Mouse (Mus musculus) MEL (cell line): ENCODE results near the gene Tsc22d1. TPM values are rescaled to one million over a fixed set of nuclear protein-coding genes. Genes with fewer than 3 reads are reported as not detected.

Experiments
- DNase-seq: peaks from one replicate; pipeline ENCODE4 v3.0.0; 2011; ENCODE audit warnings: low read depth, low spot score
- H3K27ac ChIP-seq: 2 replicates; pipeline ENCODE4 v1.5.1; 2012; ENCODE audit warnings: low read depth, mild to moderate bottlenecking, control low read depth, low read length, moderate library complexity; ENCODE audit not compliant: control insufficient read depth
- H3K27me3 ChIP-seq, 2 experiments: fragments of 150-350 bp in 1 of 2; sonication (generic) in 1 of 2; 2 replicates each; pipeline ENCODE4 v1.6.1; 2012; ENCODE audit warnings: low read length in 2 of 2, mild to moderate bottlenecking in 2 of 2, improper control_type of control experiment in 1 of 2, moderate library complexity in 1 of 2; ENCODE audit not compliant: insufficient read depth in 2 of 2, control insufficient read depth in 1 of 2
- H3K36me3 ChIP-seq, 2 experiments: 2 replicates each; pipeline ENCODE4 v1.6.1; 2012 to 2014; ENCODE audit warnings: low read length in 2 of 2, improper control_type of control experiment in 1 of 2, inconsistent platforms in 1 of 2, mild to moderate bottlenecking in 1 of 2; ENCODE audit not compliant: insufficient read depth in 2 of 2, control insufficient read depth in 1 of 2
- H3K4me1 ChIP-seq, 2 experiments: fragments of 150-350 bp in 1 of 2; sonication (generic) in 1 of 2; 2 replicates each; pipeline ENCODE4 v1.6.1; 2012; ENCODE audit warnings: low read length in 2 of 2, improper control_type of control experiment in 1 of 2, mild to moderate bottlenecking in 1 of 2; ENCODE audit not compliant: insufficient read depth in 2 of 2, control insufficient read depth in 1 of 2
- H3K4me3 ChIP-seq, 2 experiments: fragments of 150-350 bp in 1 of 2; sonication (generic) in 1 of 2; 2 replicates each; pipeline ENCODE4 v1.5.1; 2012; ENCODE audit warnings: low read depth in 2 of 2, low read length in 2 of 2, mild to moderate bottlenecking in 2 of 2, moderate library complexity in 2 of 2, control low read depth in 1 of 2, improper control_type of control experiment in 1 of 2; ENCODE audit not compliant: control insufficient read depth in 1 of 2, insufficient read depth in 1 of 2
- H3K79me2 ChIP-seq: 2 replicates; pipeline ENCODE4 v1.6.1; 2012; ENCODE audit warnings: mild to moderate bottlenecking, low read length, moderate library complexity; ENCODE audit not compliant: control insufficient read depth, poor library complexity, insufficient read depth
- H3K9ac ChIP-seq: 2 replicates; pipeline ENCODE4 v1.6.1; 2012; ENCODE audit warnings: low read depth, mild to moderate bottlenecking, control low read depth, low read length, moderate library complexity; ENCODE audit not compliant: control insufficient read depth, poor library complexity, severe bottlenecking
- H3K9me3 ChIP-seq: fragments of 150-350 bp; sonication (generic); replicated peaks from 2 replicates; pipeline ENCODE4 v1.6.1; 2012; ENCODE audit warnings: mild to moderate bottlenecking, low read length, improper control_type of control experiment, moderate library complexity; ENCODE audit not compliant: insufficient read depth
- BHLHE40 ChIP-seq: IDR thresholded peaks from 2 replicates; pipeline ENCODE4 v1.6.1; 2012; ENCODE audit warnings: low read depth, mild to moderate bottlenecking, inconsistent platforms, low read length, improper control_type of control experiment, borderline replicate concordance
- CHD1 ChIP-seq: IDR thresholded peaks from 2 replicates; pipeline ENCODE4 v1.6.1; 2012; ENCODE audit warnings: low read depth, mild to moderate bottlenecking, inconsistent platforms, low read length, improper control_type of control experiment
- CHD2 ChIP-seq: IDR thresholded peaks from 2 replicates; pipeline ENCODE4 v1.6.1; 2011; ENCODE audit warnings: low read length, improper control_type of control experiment
- ETS1 ChIP-seq: IDR thresholded peaks from 2 replicates; pipeline ENCODE4 v1.6.1; 2012; ENCODE audit warnings: low read depth, mild to moderate bottlenecking, inconsistent platforms, low read length, improper control_type of control experiment, moderate library complexity
- GABPA ChIP-seq: IDR thresholded peaks from 2 replicates; pipeline ENCODE4 v1.6.1; 2012; ENCODE audit warnings: low read depth, mild to moderate bottlenecking, inconsistent platforms, low read length, improper control_type of control experiment, moderate library complexity
- HCFC1 ChIP-seq: IDR thresholded peaks from 2 replicates; pipeline ENCODE4 v1.6.1; 2012; ENCODE audit warnings: low read depth, mild to moderate bottlenecking, inconsistent platforms, low read length, improper control_type of control experiment, moderate library complexity
- JUND ChIP-seq: IDR thresholded peaks from 2 replicates; pipeline ENCODE4 v1.6.1; 2011; ENCODE audit warnings: low read depth, mild to moderate bottlenecking, improper control_type of control experiment, low read length
- KAT2A ChIP-seq: conservative IDR thresholded peaks from 2 replicates; pipeline ENCODE4 v1.6.1; 2012; ENCODE audit warnings: low read depth, low read length, improper control_type of control experiment, inconsistent platforms
- MAFK ChIP-seq: IDR thresholded peaks from 2 replicates; pipeline ENCODE4 v1.6.1; 2011; ENCODE audit warnings: low read depth, mild to moderate bottlenecking, low read length, improper control_type of control experiment, borderline replicate concordance
- MAX ChIP-seq: IDR thresholded peaks from 2 replicates; pipeline ENCODE4 v1.6.1; 2011; ENCODE audit warnings: low read length, improper control_type of control experiment
- MEF2A ChIP-seq: IDR thresholded peaks from 2 replicates; pipeline ENCODE4 v1.6.1; 2014; ENCODE audit warnings: low read depth, mild to moderate bottlenecking, inconsistent platforms, low read length, improper control_type of control experiment; ENCODE audit not compliant: poor library complexity, insufficient replicate concordance, severe bottlenecking; ENCODE audit errors: extremely low read depth
- MXI1 ChIP-seq: IDR thresholded peaks from 2 replicates; pipeline ENCODE4 v1.6.1; 2011; ENCODE audit warnings: mild to moderate bottlenecking, low read depth, low read length, improper control_type of control experiment
- POLR2A ChIP-seq, 2 experiments: IDR thresholded peaks; 2 replicates each; pipeline ENCODE4 v1.6.1; 2011 to 2012; ENCODE audit warnings: low read length in 2 of 2, mild to moderate bottlenecking in 2 of 2, control low read depth in 1 of 2, improper control_type of control experiment in 1 of 2, low read depth in 1 of 2, moderate library complexity in 1 of 2; ENCODE audit not compliant: control insufficient read depth in 1 of 2, insufficient read depth in 1 of 2, poor library complexity in 1 of 2
- RAD21 ChIP-seq: IDR thresholded peaks from 2 replicates; pipeline ENCODE4 v1.6.1; 2011; ENCODE audit warnings: mild to moderate bottlenecking, low read depth, low read length, improper control_type of control experiment
- RCOR1 ChIP-seq: IDR thresholded peaks from 2 replicates; pipeline ENCODE4 v1.6.1; 2012; ENCODE audit warnings: low read depth, mild to moderate bottlenecking, inconsistent platforms, low read length, improper control_type of control experiment
- SMC3 ChIP-seq: IDR thresholded peaks from 2 replicates; pipeline ENCODE4 v1.6.1; 2011; ENCODE audit warnings: low read depth, low read length, improper control_type of control experiment
- TBP ChIP-seq: IDR thresholded peaks from 2 replicates; pipeline ENCODE4 v1.8.0; 2011; ENCODE audit warnings: low read depth, low read length, improper control_type of control experiment
- TCF12 ChIP-seq: IDR thresholded peaks from 2 replicates; pipeline ENCODE4 v1.6.1; 2014; ENCODE audit warnings: low read depth, mild to moderate bottlenecking, inconsistent platforms, low read length, improper control_type of control experiment, moderate library complexity
- USF2 ChIP-seq, 2 experiments: IDR thresholded peaks; 2 replicates each; pipeline ENCODE4 v1.6.1; 2011 to 2012; ENCODE audit warnings: improper control_type of control experiment in 2 of 2, low read length in 2 of 2, borderline replicate concordance in 1 of 2, inconsistent platforms in 1 of 2, low read depth in 1 of 2, mild to moderate bottlenecking in 1 of 2; ENCODE audit not compliant: insufficient read depth in 1 of 2
- ZC3H11A ChIP-seq: IDR thresholded peaks from 2 replicates; pipeline ENCODE4 v1.6.1; 2012; ENCODE audit warnings: low read depth, mild to moderate bottlenecking, inconsistent platforms, low read length, improper control_type of control experiment
- ZKSCAN1 ChIP-seq: IDR thresholded peaks from 2 replicates; pipeline ENCODE4 v1.6.1; 2012; ENCODE audit warnings: low read depth, mild to moderate bottlenecking, inconsistent platforms, low read length, improper control_type of control experiment, moderate library complexity
- ZMIZ1 ChIP-seq: IDR thresholded peaks from 2 replicates; pipeline ENCODE4 v1.6.1; 2012; ENCODE audit warnings: low read depth, mild to moderate bottlenecking, inconsistent platforms, low read length, improper control_type of control experiment, moderate library complexity
- ZNF384 ChIP-seq: IDR thresholded peaks from 2 replicates; pipeline ENCODE4 v1.6.1; 2012; ENCODE audit warnings: low read depth, mild to moderate bottlenecking, inconsistent platforms, low read length, improper control_type of control experiment
- polyA plus RNA-seq, 2 experiments: library from polyadenylated mRNA; stranded (reverse) in 1 of 2; unstranded in 1 of 2; fragments of >175 nt in 1 of 2; fragments of >200 nt in 1 of 2; gene quantifications; 2 replicates each; pipeline versions ENCODE4 v1.2.1 to v1.2.4; 2012; ENCODE audit warnings: low replicate concordance in 2 of 2, low read depth in 1 of 2; ENCODE audit not compliant: insufficient read length in 2 of 2, insufficient read depth in 1 of 2, missing spikeins in 1 of 2
- total RNA-seq: library from RNA; depleted of rRNA; stranded (reverse); fragments of 300-350 nt; gene quantifications from 2 replicates; pipeline ENCODE4 v1.2.3, GENCODE M21; 2012

The Tsc22d1 gene
- total and polyA plus RNA-seq, 3 experiments = 7.6 to 15.9 TPM; not detected in 1

DNA sequence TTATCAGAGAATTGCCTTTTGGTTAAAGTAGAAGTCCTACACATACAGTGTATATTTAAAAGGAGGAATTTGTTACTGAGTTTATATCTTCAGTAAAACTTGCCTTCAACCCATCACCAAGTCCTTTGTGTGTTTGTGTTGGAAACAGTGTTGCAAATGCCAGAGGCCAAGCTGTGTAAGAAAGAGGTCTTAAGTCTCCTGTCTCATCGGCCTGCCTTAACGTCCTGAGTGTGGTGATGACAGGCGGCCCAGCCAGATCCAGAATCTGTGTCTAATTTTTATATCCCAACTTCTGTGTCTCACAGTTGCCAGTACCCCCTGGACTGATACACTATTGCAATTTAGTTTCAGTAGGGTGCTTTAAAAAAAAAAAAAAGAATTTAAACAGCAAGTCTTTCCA is 42.9 kb downstream of the Tsc22d1 start:
- Histone ChIP-seq H3K36me3 (no peaks in the 10 kb centered on the region), H3K27ac (no peak overlapping the region), H3K4me1 (no peaks in the 10 kb centered on the region), H3K4me3 (no peak overlapping the region), H3K79me2 (no peaks in the 10 kb centered on the region), H3K9me3 (no peaks in the 10 kb centered on the region), H3K27me3 (peaks cover 1 to 3% of the 10 kb centered on the region in 2 experiments; a peak in 2 of 4 replicates), H3K9ac (no peak overlapping the region)
- DNase-seq = no peak
- no peak for TF ChIP-seq ZMIZ1
- no peak for TF ChIP-seq TBP
- TF ChIP-seq GABPA = no peak
- TF ChIP-seq MAFK = no peak
- no peak for TF ChIP-seq ZKSCAN1
- no peak for TF ChIP-seq ZNF384
- TF ChIP-seq TCF12 = no peak
- no peak for TF ChIP-seq MEF2A
- TF ChIP-seq JUND = no peak
- no peak for TF ChIP-seq ETS1
- TF ChIP-seq ZC3H11A = no peak
- no peak for TF ChIP-seq BHLHE40
- TF ChIP-seq MXI1 = no peak
- TF ChIP-seq USF2 (IDR thresholded peaks at IDR 0.05; ENCODE audit: borderline replicate concordance in 1 of 2, insufficient read depth in 1 of 2, low read depth in 1 of 2, low read length in 2 of 2) = no peak
- no peak for TF ChIP-seq RCOR1
- TF ChIP-seq CHD1 = no peak
- TF ChIP-seq POLR2A (IDR thresholded peaks at IDR 0.05; ENCODE audit: control insufficient read depth in 1 of 2, insufficient read depth in 1 of 2, low read depth in 1 of 2, low read length in 2 of 2, poor library complexity in 1 of 2) = no peak
- TF ChIP-seq CHD2 = no peak
- TF ChIP-seq SMC3 = no peak
- no peak for TF ChIP-seq HCFC1

DNA sequence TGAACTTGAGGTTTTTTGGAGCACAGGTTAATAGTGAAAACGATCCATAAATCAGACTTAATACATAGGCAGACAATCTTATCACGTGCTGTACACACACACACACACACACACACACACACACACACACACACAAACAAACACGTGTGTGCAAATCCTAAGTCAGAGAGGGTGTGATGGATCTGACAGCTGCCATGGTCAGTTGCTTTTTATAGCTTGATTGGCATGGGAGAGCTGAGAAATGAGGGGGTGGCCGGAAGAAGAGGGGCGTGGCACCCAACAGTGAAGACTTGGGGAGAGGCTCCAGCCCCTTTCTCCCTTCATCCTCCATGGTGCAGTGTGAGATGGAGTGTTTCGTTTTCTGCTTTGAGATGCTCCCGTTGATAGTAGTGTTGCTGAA is 45.4 kb downstream of the Tsc22d1 start:
- Histone ChIP-seq H3K4me3 (no peak overlapping the region), H3K4me1 (no peaks in the 10 kb centered on the region), H3K36me3 (no peaks in the 10 kb centered on the region), H3K27ac (no peak overlapping the region), H3K9me3 (no peaks in the 10 kb centered on the region), H3K79me2 (no peaks in the 10 kb centered on the region), H3K27me3 (peaks cover 1 to 3% of the 10 kb centered on the region in 2 experiments; a peak in 2 of 4 replicates), H3K9ac (no peak overlapping the region)
- no peak for DNase-seq
- TF ChIP-seq CHD1 = no peak
- TF ChIP-seq KAT2A = no peak
- no peak for TF ChIP-seq MAX
- no peak for TF ChIP-seq RAD21
- TF ChIP-seq JUND = no peak
- TF ChIP-seq ETS1 = no peak
- TF ChIP-seq GABPA = no peak
- TF ChIP-seq BHLHE40 = no peak
